Mouse (Mus musculus): ENCODE data around the gene Vmn1r20. TPM values are rescaled to one million over a fixed set of nuclear protein-coding genes. Genes with fewer than 3 reads are reported as not detected.
"Not testable (repeated sequence)": the region's sequence is repeated elsewhere in the genome, so short reads cannot be mapped to it uniquely, and the experiment has no call there.

Gene Vmn1r20
- not detected for total RNA-seq (2021)
- long read RNA-seq, experiment 1, result 0 reads
- long read RNA-seq, experiment 2, result 0 reads

GRCm38 (mm10) chr6:57428630-57429029 lies at the start of gene Vmn1r20:
Gene Vmn1r20, plus strand, starts transcription at chr6:57428930.
- DNase-seq, result no peak

DNA sequence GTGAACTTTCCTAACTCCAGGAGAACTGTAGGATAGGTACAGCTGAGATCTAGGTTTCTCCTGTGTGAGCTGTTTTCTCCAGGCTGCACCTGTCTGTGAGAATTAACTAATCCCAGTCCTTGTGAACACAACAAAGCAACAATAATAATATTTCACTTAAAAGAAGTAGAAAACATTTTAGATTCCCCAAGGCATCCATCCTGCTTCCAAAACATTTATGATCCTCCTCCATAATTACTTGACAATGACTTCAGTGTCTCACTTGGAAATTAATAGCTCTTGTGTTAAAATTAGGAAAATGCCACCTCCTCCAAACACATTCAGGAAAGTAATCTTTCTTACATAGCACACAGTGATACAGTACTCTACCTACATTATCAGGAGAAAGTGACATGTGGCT lies 33.0 kb upstream of the Vmn1r20 start, which contains the start of gene Vmn1r18:
Gene Vmn1r18 (minus strand): TSS at position 101 of the 400 bp plus-strand sequence.
- DNase-seq, result no peak

DNA sequence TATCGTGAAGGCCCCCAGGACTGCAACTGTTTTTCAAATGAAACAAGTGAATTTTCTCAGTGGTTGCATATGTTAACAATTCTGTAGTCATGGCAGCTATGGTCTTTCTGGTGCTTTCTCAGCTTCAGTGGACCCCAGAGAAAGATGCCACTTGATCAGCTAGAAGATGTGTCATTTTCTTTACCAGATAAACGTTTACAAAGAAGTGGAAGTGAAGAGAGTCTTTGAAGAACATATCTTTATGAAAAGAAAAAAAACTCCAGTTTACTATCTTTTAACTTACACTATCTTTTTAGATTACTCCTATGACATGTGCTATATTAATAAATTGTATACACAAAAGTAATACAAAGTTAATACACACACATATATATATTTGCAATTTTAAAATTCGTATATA lies 25.2 kb upstream of the Vmn1r20 start, which contains the start of gene Vmn1r19:
Gene Vmn1r19 (plus strand): TSS at position 301 of the 400 bp plus-strand sequence.
- DNase-seq, result not testable (repeated sequence)

DNA sequence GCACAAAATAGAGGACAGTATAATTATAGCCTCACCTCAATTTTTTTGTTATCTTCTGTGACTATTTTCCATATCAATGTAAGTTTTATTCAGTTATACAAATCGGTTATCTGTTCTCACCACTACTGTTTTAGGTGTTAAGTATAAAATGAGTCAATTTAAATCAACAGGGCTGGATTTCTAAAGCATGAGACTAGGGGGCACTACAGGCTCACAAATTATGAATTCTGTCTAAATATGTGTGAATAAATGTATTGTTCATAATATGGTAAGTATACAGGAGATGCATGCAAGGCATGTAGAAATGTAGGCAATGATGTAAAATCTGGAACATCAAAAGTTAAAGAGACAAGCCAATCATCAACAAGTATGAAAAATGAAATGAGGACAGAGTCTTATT lies 2.5 kb downstream of the Vmn1r20 start:
- DNase-seq, result no peak

GRCm38 (mm10) chr6:57468161-57468560 lies 39.4 kb downstream of the Vmn1r20 start:
- DNase-seq, result not testable (repeated sequence)

Other genes starting within 250 kb of the Vmn1r20 start
- not detected for gene Vmn1r13, start 225.6 kb upstream of the Vmn1r20 start, total RNA-seq (2021)
- not detected for gene Vmn1r14, start 197.2 kb upstream of the Vmn1r20 start, total RNA-seq (2021)
- not detected for gene Vmn1r15, start 171.0 kb upstream of the Vmn1r20 start, total RNA-seq (2021)
- not detected for gene Vmn1r16, start 99.4 kb upstream of the Vmn1r20 start, total RNA-seq (2021)
- gene Vmn1r17, start 65.2 kb upstream of the Vmn1r20 start, total RNA-seq (2021), result not detected
- not detected for gene Vmn1r18, start 33.1 kb upstream of the Vmn1r20 start, total RNA-seq (2021)
- not detected for gene Vmn1r19, start 25.1 kb upstream of the Vmn1r20 start, total RNA-seq (2021)
- gene Ppm1k, start 106.5 kb downstream of the Vmn1r20 start, total RNA-seq (2021), result 10 to 100 TPM in 1 of 2 experiments, 1 to 10 TPM in 1; 7.9 to 11.1 TPM
- gene Herc6, start 152.1 kb downstream of the Vmn1r20 start, total RNA-seq (2021), result 1 to 10 TPM; 1.5 to 1.9 TPM